ENCODE assay signal across 14 mouse cellular contexts in the genomic region with DNA sequence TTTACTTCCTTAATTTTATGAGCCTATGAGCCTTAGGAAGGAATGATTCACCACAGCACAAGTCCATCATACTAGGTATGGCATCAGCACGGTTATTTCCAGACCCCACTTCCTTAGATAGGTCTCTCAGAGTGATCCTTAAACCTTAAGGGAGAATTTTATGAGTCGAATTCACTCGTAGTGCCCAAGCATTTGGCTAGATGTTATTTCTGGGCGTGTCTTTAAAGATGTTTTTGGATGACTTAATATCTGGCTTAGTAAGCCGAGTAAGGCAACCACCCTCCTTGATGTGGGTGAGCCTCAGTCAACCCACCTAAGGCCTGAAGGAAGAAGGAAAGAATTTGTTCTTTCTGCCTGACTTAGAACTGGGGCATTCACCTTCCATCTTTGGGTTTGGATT.
"Had no signal": no experiment of that assay in that cellular context is flagged by ENCODE, and none has a peak within 500 bp of the region (broad histone marks: within the 10 kb centered on the region; RNA-seq: fewer than 3 reads in every experiment).

No protein-coding gene starts in this region.

- H3K27me3 ChIP-seq: lung, embryonic 15.5 days; midbrain, embryonic 13.5 days; neural tube, embryonic 12.5 days; stomach, embryonic 15.5 days had no signal

- H3K4me2 ChIP-seq: lung, embryonic 15.5 days; midbrain, embryonic 11.5 days; midbrain, embryonic 13.5 days; neural tube, embryonic 12.5 days; stomach, embryonic 15.5 days had no signal

- H3K4me3 ChIP-seq: lung, embryonic 15.5 days; megakaryocyte, embryonic 14.5 days; midbrain, embryonic 13.5 days; neural tube, embryonic 12.5 days; stomach, embryonic 15.5 days had no signal

- H3K36me3 ChIP-seq: lung, embryonic 15.5 days; midbrain, embryonic 13.5 days; neural tube, embryonic 12.5 days; stomach, embryonic 15.5 days had no signal

- DNase-seq: liver, postnatal 0 days; lung, adult 2 months; lung, postnatal 14 days; lung, postnatal 36 days; right cerebral cortex, postnatal 14 days; thymus, adult 2 months; thymus, postnatal 25 days; thymus, postnatal 4 days had no signal
